In the genomic region with DNA sequence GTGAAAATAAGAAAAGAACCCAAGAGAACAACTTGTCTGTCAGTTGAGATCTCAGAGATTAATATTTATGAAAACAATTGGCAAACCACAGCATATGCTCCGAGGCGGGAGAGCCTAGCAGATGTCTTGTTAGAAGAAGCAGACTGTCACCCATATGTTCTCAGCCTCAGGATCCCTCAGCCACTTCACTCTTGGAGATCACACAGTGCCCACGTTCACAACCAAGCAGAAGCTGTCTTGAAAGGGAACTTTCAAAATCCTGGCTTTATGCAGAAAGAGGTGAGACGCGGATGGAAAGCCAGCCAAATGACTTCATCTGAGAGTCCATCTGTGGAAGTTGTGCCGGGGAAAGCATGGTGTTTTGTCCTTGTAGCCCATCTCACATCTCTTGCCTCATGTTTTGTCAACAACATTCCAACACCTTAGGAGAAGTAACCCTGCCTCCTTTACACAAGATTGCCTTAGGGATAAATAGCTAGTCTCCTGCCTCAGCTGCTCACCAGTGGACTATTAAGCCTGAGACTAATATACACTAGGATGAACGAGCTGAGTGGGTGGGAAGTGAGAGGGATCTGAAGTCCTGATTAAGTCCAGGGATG, we compare ENCODE assay signal across 9 mouse cellular contexts.
DNase-seq lines count a peak whose midpoint lies in the region; ATAC-seq and TF ChIP-seq lines count a peak whose summit lies in the region.
"Had no signal": no experiment of that assay in that cellular context is flagged by ENCODE, and none has a peak within 500 bp of the region (broad histone marks: within the 10 kb centered on the region; RNA-seq: fewer than 3 reads in every experiment).

No protein-coding gene starts in this region.

- H3K9me3 ChIP-seq in lung, postnatal 0 days (ENCODE audit: low read length) = no peaks in the 10 kb centered on the region
- H3K9me3 ChIP-seq: hindbrain, embryonic 13.5 days had no signal

- H3K4me3 ChIP-seq in lung, postnatal 0 days (ENCODE audit: low read depth, low read length) = no peak overlapping the region
- H3K4me3 ChIP-seq: hindbrain, embryonic 13.5 days had no signal

- no peak overlapping the region for H3K27ac ChIP-seq in lung, postnatal 0 days (ENCODE audit: low read length)
- H3K27ac ChIP-seq: hindbrain, embryonic 13.5 days had no signal

- H3K36me3 ChIP-seq in lung, postnatal 0 days (ENCODE audit: insufficient read depth, low read length) = no peaks in the 10 kb centered on the region
- H3K36me3 ChIP-seq: hindbrain, embryonic 13.5 days had no signal

- no peaks in the 10 kb centered on the region for H3K4me1 ChIP-seq in lung, postnatal 0 days (ENCODE audit: insufficient read depth, low read depth, low read length)

- no peak overlapping the region for H3K9ac ChIP-seq in lung, postnatal 0 days (replicated peaks; ENCODE audit: low read depth)
- H3K9ac ChIP-seq: hindbrain, embryonic 13.5 days had no signal

- TF ChIP-seq CTCF in lung, postnatal 0 days (IDR thresholded peaks at IDR 0.05) = no peak

- no peak overlapping the region for H3K4me2 ChIP-seq in lung, postnatal 0 days (replicated peaks; ENCODE audit: low read depth, low read length)
- H3K4me2 ChIP-seq: hindbrain, embryonic 13.5 days had no signal

- no peaks in the 10 kb centered on the region for H3K27me3 ChIP-seq in lung, postnatal 0 days (replicated peaks; ENCODE audit: insufficient read depth, low read length)
- H3K27me3 ChIP-seq: hindbrain, embryonic 13.5 days had no signal

- TF ChIP-seq EP300 in lung, postnatal 0 days (IDR thresholded peaks at IDR 0.05) = no peak

- DNase-seq in layer of hippocampus, adult 11-12 months (ENCODE audit: low spot score) = peak; percentile 81
- DNase-seq in layer of hippocampus, postnatal 25 days (ENCODE audit: extremely low spot score in 1 of 2, low spot score in 1 of 2) = no peak
- peak; percentile 37 to 51 for DNase-seq in cerebellum, postnatal 14 days
- DNase-seq in layer of hippocampus, adult 9-10 months (ENCODE audit: low spot score) = peak; percentile 77
- peak; percentile 82 to 90 for DNase-seq in right cerebral cortex, postnatal 36 days (ENCODE audit: low spot score in 2 of 2)
- no peak for DNase-seq in embryo, embryonic 9.5 days (ENCODE audit: extremely low spot score)
- no peak for DNase-seq in lung, postnatal 0 days (ENCODE audit: low spot score)
- DNase-seq in MN1 (ENCODE audit: low spot score) = no peak

- no peak; the same call in 1 of the 2 replicates for ATAC-seq in lung, postnatal 0 days

- 61% methylated on average over 7 of the region's 7 CpGs for whole genome bisulfite sequencing in lung, postnatal 0 days

Comparison
In these comparisons a context has a peak if more than half of its experiments do, and no peak if none do; other contexts are left out.
1. DNase-seq: peak in layer of hippocampus, adult 11-12 months (single experiment), cerebellum, postnatal 14 days (2 of 2), layer of hippocampus, adult 9-10 months (single experiment) and right cerebral cortex, postnatal 36 days (2 of 2); none in layer of hippocampus, postnatal 25 days (0 of 2), embryo, embryonic 9.5 days (single experiment), lung, postnatal 0 days (single experiment) and MN1 (single experiment).